Mouse (Mus musculus) forelimb bud, embryonic 11.5 days (tissue): ENCODE results near the gene Prom2.
A peak's percentile ranks its signal among the peaks of the same experiment; 100 is the strongest.

Source experiments
- DNase-seq: peaks from one replicate; pipeline ENCODE4 v3.0.0-alpha.2; 2012; ENCODE audit warnings: low read depth, low spot score

The Prom2 gene

GRCm38 (mm10) chr2:127484476-127485170 is 56.6 kb downstream of the Prom2 start:
- peak; percentile 74 for DNase-seq

GRCm38 (mm10) chr2:127483001-127483400 is 58.3 kb downstream of the Prom2 start:
- no peak for DNase-seq

GRCm38 (mm10) chr2:127482533-127482911 is 58.7 kb downstream of the Prom2 start:
- DNase-seq = peak; percentile 72

GRCm38 (mm10) chr2:127481841-127482532 is 59.3 kb downstream of the Prom2 start:
- DNase-seq = peak; percentile 18

GRCm38 (mm10) chr2:127479763-127480162 is 61.5 kb downstream of the Prom2 start:
- no peak for DNase-seq

- DNase-seq = no peak
Observed at GRCm38 (mm10) chr2:127479210-127479609, 62.1 kb downstream of the Prom2 start.
